Mouse (Mus musculus): ENCODE measurements around the gene Vmn2r83. TPM values are rescaled to one million over a fixed set of nuclear protein-coding genes. Genes with fewer than 3 reads are reported as not detected.
"Not testable (repeated sequence)": the region's sequence is repeated elsewhere in the genome, so short reads cannot be mapped to it uniquely, and the experiment has no call there.

The Vmn2r83 gene
- polyA plus RNA-seq (2015; fragmentation: Nextera tagmentation; extraction: Ambion mirVana) = not detected in 2 replicates

DNA sequence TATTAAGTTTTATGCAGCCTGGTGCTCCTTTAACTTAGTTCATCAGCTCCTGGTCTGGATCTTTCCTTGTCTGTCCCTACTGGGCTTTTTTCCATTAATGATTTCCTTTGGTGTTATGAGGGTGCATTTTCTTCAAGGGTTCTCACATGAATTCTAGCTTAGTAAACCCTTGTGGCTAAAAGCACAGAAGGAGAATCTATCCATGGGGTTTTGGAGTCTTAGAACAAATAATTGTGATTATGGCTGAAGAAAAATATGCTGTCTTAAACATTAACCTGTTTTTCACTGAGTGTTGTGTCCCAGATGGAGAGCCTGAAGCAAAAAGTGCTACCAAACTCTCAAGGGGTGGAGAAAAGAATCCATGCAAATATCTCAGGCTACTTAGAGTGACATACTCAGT, at the start of gene Vmn2r83:
Gene Vmn2r83 (plus strand): TSS at position 301 of the 400 bp plus-strand sequence.
- no peaks in the 10 kb centered on the region for H3K36me3 ChIP-seq
- no peak within 1 kb of the TSS for H3K4me3 ChIP-seq
- no peak within 1 kb of the TSS for H3K4me2 ChIP-seq
- H3K27ac ChIP-seq = no peak within 1 kb of the TSS
- H3K9ac ChIP-seq = no peak within 1 kb of the TSS
- H3K9me3 ChIP-seq = no peaks in the 10 kb centered on the region
- no peak for ATAC-seq (ENCODE audit: insufficient number of reproducible peaks, low FRiP score, low TSS enrichment, low read depth)
- no peaks in the 10 kb centered on the region for H3K4me1 ChIP-seq
- no peaks in the 10 kb centered on the region for H3K27me3 ChIP-seq

DNA sequence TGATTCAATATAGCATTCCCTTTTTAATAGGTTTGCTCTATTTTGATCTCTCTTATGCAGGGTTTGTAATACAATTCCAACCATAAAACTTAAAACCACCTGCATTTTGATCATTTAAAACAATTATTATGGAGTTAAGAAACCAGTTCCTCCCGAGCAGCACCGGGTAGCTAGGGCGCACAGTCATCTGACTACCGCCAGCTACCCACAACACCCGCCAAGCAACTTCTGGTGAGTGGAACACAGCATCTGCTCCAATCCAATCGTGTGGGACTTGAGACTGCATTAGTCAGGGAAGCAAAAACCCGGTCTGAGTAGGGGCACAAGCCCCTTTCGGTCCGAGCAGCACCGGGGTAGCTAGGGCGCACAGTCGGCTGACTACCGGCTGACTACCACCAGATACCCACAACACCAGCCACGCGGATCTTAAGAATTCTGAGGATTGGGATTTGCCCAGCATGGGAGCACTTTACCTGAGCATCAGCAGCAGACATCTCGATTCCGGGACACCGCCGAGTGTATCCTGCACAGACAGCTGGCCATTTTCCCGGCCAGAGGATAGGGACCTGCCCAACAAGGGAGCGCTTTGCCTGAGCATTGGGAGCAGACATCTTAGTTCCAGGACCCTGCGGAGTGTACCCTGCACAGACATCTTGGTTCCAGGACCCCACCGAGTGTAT, 33.2 kb upstream of the Vmn2r83 start:
- not testable (repeated sequence) for H3K9ac ChIP-seq; ATAC-seq (ENCODE audit: insufficient number of reproducible peaks, low FRiP score, low TSS enrichment, low read depth); H3K4me3 ChIP-seq; H3K9me3 ChIP-seq; H3K36me3 ChIP-seq; H3K27me3 ChIP-seq; H3K27ac ChIP-seq; H3K4me2 ChIP-seq; H3K4me1 ChIP-seq
- 85% methylated on average over 23 of the region's 23 CpGs for WGBS

DNA sequence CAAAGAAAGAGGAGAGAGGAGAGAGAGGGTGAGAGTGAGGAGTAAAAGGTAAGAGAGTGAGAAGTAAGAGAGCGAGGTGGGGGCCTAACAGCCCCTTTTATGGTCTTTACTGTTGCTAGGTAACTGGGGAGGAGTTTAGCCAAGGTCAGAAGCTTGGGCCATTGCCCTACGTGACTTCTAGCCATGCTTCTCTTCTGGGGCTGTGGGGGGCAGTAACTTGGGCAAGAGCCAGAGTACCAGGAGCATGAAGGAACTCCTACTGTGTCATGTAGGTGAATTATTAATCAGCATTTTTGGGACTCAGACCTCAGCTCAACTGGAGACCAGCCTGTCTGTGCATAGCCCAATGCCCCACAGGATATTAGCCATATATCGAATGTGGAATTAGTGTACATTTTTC, 27.4 kb downstream of the Vmn2r83 start:
- no peak overlapping the region for H3K27ac ChIP-seq
- H3K27me3 ChIP-seq = no peaks in the 10 kb centered on the region
- no peak for ATAC-seq (ENCODE audit: insufficient number of reproducible peaks, low FRiP score, low TSS enrichment, low read depth)
- no peaks in the 10 kb centered on the region for H3K4me1 ChIP-seq
- H3K9ac ChIP-seq = no peak overlapping the region
- 71% methylated on average over 3 of the region's 3 CpGs for WGBS
- H3K36me3 ChIP-seq = no peaks in the 10 kb centered on the region
- H3K4me2 ChIP-seq = no peak overlapping the region
- H3K4me3 ChIP-seq = no peak overlapping the region
- no peaks in the 10 kb centered on the region for H3K9me3 ChIP-seq

DNA sequence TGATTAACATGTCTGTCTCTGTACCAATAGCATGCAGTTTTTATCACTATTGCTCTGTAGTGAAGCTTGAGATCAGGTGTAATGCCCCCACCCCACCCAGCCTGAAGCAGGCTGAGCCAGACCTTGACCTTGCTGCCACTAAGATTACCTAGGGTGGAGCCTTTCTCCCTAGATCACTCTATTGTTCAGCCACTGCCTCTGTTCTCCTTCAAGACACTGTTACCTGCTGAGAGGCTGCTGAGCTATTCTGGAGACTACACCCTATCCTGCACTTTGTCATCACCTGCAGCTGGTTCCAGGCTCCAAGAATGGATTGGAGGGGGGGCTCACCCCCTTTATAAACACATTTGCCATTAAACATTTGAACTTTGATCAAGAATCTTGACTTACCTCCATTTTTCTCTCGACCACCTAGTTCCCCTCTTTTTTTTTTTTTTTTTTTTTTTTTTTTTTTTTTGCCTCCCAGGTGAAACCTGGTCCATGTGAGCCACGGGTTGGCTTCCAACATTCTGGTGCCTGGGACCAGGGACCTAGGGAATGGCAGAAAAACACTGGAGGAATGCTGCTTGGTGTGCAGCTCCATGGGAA, 28.3 kb downstream of the Vmn2r83 start:
- 55% methylated on average over 2 of the region's 2 CpGs for WGBS

DNA sequence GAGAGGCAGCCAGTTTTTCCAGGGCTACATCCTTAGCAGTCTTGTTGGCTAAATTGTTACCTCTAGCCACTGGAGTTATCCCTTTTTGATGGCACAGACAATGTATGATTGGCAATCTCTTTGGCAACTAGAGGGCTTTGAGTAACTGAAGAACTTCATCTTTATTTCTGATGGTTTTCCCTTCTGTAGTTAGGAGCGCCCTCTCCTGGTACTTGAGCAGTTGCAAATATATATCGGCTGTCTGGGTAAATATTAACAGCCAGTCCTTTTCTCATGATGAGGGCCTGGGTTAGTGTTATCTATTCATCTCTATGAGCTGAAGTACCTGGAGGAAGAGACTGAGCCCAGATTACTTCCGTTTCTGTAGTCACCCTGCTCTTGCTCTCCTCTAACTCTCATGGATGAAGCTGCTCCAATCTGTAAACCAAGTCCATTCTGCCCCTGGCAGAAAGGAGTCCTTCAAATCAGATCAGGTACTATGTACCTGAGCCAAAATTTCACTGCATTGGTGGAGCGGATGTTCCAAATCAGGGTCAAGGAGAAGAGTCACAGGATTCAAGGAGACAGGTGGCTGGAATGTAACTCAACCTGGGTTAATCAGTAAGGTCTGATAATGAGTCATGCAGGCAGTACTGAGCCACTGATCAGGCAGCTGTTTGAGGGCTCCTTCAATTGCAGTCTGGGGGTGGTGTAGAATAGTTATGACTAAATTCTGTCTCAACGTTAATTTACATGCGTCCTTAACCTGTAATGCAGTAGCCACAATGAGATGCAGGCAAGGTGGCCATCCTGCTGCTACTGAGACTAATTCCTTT, 34.5 kb downstream of the Vmn2r83 start:
- no peak overlapping the region for H3K4me2 ChIP-seq
- no peak overlapping the region for H3K27ac ChIP-seq
- H3K36me3 ChIP-seq = no peaks in the 10 kb centered on the region
- H3K9me3 ChIP-seq = no peaks in the 10 kb centered on the region
- H3K27me3 ChIP-seq = no peaks in the 10 kb centered on the region
- no peak overlapping the region for H3K4me3 ChIP-seq
- H3K4me1 ChIP-seq = no peaks in the 10 kb centered on the region
- 63% methylated on average over 6 of the region's 6 CpGs for WGBS
- ATAC-seq (ENCODE audit: insufficient number of reproducible peaks, low FRiP score, low TSS enrichment, low read depth) = no peak
- no peak overlapping the region for H3K9ac ChIP-seq

More for the DNA sequence above, 28.3 kb downstream of the Vmn2r83 start:
- no peaks in the 10 kb centered on the region for H3K36me3 ChIP-seq
- no peaks in the 10 kb centered on the region for H3K9me3 ChIP-seq
- ATAC-seq (ENCODE audit: insufficient number of reproducible peaks, low FRiP score, low TSS enrichment, low read depth) = no peak
- no peak overlapping the region for H3K9ac ChIP-seq
- no peak overlapping the region for H3K4me3 ChIP-seq
- no peak overlapping the region for H3K27ac ChIP-seq
- no peaks in the 10 kb centered on the region for H3K27me3 ChIP-seq
- H3K4me2 ChIP-seq = no peak overlapping the region
- H3K4me1 ChIP-seq = no peaks in the 10 kb centered on the region

DNA sequence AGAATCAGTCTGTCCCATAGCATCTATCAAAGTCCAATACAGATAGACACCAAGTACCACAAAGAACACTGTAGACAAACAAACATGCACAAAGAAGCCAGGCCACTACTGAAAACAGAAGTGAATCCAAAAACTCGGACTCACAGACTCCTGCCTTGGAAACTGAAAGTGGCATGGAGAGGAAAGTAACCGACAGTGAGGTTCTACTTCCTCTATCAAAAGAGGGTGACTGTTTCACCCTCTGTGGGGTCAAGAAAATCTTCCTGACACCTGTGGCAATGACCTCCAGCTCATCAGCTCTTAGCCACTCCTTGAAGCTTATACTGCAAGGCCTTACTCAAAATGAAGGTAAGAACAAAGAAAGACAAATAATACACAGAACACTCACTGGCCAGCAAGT, 38.2 kb downstream of the Vmn2r83 start:
- no peaks in the 10 kb centered on the region for H3K4me1 ChIP-seq
- H3K9me3 ChIP-seq = no peaks in the 10 kb centered on the region
- no peak overlapping the region for H3K9ac ChIP-seq
- WGBS = 79% methylated on average over 2 of the region's 2 CpGs
- H3K27ac ChIP-seq = no peak overlapping the region
- no peak overlapping the region for H3K4me3 ChIP-seq
- ATAC-seq (ENCODE audit: insufficient number of reproducible peaks, low FRiP score, low TSS enrichment, low read depth) = no peak
- H3K27me3 ChIP-seq = no peaks in the 10 kb centered on the region
- no peak overlapping the region for H3K4me2 ChIP-seq
- no peaks in the 10 kb centered on the region for H3K36me3 ChIP-seq

DNA sequence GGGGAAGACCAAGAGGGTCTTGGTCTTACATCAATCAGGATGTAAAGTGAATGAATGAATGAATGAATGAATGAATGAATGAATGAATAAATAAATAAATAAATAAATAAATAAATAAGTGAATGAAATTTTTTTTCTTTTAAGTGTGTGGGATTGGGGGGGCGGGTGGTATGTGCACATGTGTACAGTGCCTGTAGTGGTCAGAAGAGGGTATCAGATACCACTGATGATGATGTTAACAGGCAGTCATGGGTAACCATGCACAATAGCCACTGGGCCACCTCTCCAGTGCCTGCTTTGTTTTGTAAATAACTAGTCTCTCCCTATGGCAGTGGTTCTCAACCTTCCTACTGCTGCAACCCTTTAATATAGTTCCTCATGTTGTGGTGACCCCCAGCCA, 55.9 kb downstream of the Vmn2r83 start:
- 93% methylated on average over 1 of the region's 1 CpGs for WGBS
- Histone ChIP-seq H3K27me3 (no peaks in the 10 kb centered on the region), H3K36me3 (peaks cover 20% of the 10 kb centered on the region; the same call in 1 of the 2 replicates), H3K9ac (no peak overlapping the region), H3K4me2 (no peak overlapping the region), H3K27ac (no peak overlapping the region), H3K9me3 (no peaks in the 10 kb centered on the region; the same call in 1 of the 2 replicates), H3K4me3 (no peak overlapping the region), H3K4me1 (no peaks in the 10 kb centered on the region)
- ATAC-seq (ENCODE audit: insufficient number of reproducible peaks, low FRiP score, low TSS enrichment, low read depth) = no peak

DNA sequence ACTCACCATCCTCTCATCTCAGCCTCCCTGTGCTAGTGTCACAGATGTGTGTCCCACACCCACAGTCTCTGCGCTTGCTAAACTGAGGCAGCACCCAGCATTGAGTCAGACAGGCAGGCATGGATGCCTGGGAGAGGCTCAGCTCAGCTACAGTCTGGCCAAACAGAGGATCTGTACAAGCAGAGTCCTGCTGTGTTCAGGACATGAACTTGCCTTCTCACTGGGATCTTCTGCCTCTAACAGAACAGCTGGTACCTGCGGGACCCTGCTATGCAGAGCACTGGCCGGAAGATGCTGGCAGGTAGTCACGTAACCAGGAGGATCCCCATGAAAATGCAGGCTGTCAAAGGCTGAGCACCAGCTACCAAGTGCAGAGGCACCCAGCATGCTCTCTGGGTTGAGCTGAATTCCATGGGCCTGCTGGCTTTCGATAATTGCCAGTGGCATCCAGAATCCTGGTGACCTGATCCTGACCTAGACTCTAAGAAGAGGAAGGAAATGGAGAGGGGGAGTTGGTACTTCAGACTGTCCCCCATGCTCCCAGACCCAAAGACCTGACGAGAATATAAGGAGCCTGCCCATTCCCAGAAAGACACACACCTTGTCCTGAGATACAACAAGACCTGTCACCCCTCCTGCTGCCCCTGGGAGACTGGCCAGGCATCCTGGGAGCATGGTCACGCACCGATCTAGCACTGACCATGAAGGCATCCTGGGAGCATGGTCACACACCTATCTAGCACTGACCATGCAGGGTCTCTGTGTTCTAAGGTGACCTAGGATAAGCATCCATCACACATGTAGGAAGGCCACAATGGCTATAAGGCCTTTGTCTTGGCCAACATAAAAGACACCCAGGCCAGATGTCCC, 57.2 kb downstream of the Vmn2r83 start:
- Histone ChIP-seq H3K4me3 (no peak overlapping the region), H3K27me3 (no peaks in the 10 kb centered on the region), H3K4me1 (no peaks in the 10 kb centered on the region), H3K36me3 (peaks cover 20% of the 10 kb centered on the region; the same call in 1 of the 2 replicates), H3K4me2 (no peak overlapping the region), H3K9me3 (no peaks in the 10 kb centered on the region; the same call in 1 of the 2 replicates), H3K27ac (no peak overlapping the region), H3K9ac (no peak overlapping the region)
- 83% methylated on average over 8 of the region's 8 CpGs for WGBS
- no peak for ATAC-seq (ENCODE audit: insufficient number of reproducible peaks, low FRiP score, low TSS enrichment, low read depth)

DNA sequence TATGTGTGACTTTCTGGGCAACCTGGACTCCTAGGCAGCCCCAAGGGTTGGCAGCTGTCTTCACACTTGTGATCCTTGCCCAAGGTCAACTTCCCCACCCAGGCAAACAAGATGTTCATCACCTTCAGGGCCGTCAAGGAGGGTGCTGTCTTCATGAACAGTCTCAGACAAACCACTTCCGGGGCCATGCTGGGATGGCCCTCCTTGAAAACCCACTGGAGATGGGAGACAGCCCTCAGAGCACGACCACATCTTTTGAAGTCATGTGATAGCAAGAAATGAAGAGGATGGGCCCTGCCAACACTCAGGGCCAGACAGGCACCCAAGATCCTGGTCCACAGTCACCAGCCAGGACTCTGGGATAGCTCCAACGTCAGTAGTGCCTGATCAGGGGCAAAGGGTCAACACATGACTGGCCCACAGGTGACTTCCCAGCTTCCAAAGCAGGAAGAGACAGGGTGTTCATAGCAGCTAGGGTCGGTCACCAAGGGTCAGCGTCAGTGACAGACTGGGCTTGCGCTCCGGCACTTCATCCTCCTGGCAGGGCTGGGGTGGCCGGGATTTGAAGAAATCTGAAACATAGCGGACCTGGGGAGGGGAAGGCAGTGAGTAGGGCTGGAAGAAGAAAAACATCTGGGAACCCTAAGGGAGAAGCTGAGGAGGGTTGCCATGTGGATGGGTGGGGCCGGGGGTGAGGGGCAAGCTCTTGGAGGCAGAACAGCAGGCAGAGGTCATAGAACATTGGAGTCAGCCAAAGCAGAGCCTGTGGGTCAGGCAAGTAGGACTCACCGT, 58.3 kb downstream of the Vmn2r83 start:
- Histone ChIP-seq H3K9me3 (no peaks in the 10 kb centered on the region; the same call in 1 of the 2 replicates), H3K27me3 (no peaks in the 10 kb centered on the region), H3K4me1 (no peaks in the 10 kb centered on the region), H3K9ac (no peak overlapping the region), H3K27ac (no peak overlapping the region), H3K4me3 (no peak overlapping the region), H3K4me2 (no peak overlapping the region), H3K36me3 (peaks cover 20% of the 10 kb centered on the region; the same call in 1 of the 2 replicates)
- no peak for ATAC-seq (ENCODE audit: insufficient number of reproducible peaks, low FRiP score, low TSS enrichment, low read depth)
- WGBS = 88% methylated on average over 12 of the region's 12 CpGs

DNA sequence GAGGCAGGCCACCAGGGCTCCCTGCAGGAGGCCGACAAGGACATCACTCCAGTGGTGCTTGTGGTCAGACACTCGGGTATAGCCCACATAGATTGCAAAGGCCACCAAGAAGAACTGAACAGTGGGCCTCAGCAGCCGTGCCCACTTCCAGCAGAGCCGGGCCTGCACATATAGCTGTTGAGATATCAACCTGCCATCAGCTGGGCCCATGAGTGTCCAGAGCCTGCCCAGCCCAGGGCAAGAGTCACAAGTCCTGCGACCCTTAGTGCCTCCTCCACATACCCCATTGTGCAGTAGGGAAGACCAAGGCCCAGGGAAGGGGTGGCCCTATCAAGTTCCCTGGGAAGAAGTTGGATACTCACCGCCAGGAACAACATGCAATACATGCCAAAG, 58.9 kb downstream of the Vmn2r83 start:
- ATAC-seq (ENCODE audit: insufficient number of reproducible peaks, low FRiP score, low TSS enrichment, low read depth) = no peak
- Histone ChIP-seq H3K36me3 (peaks cover 20% of the 10 kb centered on the region; the same call in 1 of the 2 replicates), H3K4me3 (no peak overlapping the region), H3K4me2 (no peak overlapping the region), H3K9ac (no peak overlapping the region), H3K9me3 (no peaks in the 10 kb centered on the region; the same call in 1 of the 2 replicates), H3K27me3 (no peaks in the 10 kb centered on the region), H3K27ac (no peak overlapping the region), H3K4me1 (peaks cover 2% of the 10 kb centered on the region)
- WGBS = 84% methylated on average over 6 of the region's 6 CpGs

DNA sequence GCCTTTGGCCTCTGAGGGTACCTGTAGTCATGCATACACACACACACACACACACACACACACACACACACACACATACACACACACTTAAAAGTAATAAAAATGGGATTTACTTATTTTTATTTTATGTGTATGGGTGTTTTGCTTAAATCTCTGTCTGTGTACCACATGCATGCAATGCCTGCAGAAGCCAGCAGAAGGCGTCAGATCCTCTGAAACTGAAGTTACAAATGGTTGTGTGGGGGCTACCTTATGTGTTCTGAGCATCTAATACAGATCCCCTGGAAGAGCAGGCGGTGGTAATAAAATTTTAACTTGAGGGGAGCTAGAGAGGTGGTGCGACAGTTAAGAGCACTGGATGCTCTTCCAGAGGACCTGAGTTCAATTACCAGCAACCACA, 59.5 kb downstream of the Vmn2r83 start:
- Histone ChIP-seq H3K4me1 (peaks cover 8% of the 10 kb centered on the region), H3K27me3 (no peaks in the 10 kb centered on the region), H3K4me3 (no peak overlapping the region), H3K9ac (no peak overlapping the region), H3K36me3 (peaks cover 20% of the 10 kb centered on the region; the same call in 1 of the 2 replicates), H3K4me2 (no peak overlapping the region), H3K9me3 (no peaks in the 10 kb centered on the region; the same call in 1 of the 2 replicates), H3K27ac (no peak overlapping the region)
- no peak for ATAC-seq (ENCODE audit: insufficient number of reproducible peaks, low FRiP score, low TSS enrichment, low read depth)
- WGBS = 77% methylated on average over 3 of the region's 3 CpGs
